Mouse (Mus musculus) gastrocnemius, adult 8-10 months (tissue): ENCODE data around the gene Creb3. TPM values are rescaled to one million over a fixed set of nuclear protein-coding genes. Genes with fewer than 3 reads are reported as not detected.

Experiments used
- total RNA-seq, 4 experiments: library from RNA; stranded (reverse); gene quantifications; 2 replicates each; pipeline ENCODE4 v1.2.4; 2022

Creb3 gene
- total RNA-seq, 4 experiments from 2014 or later = 36.3 to 47.6 (median 41.3) TPM

Other genes starting within 250 kb of the Creb3 start
- 10 to 100 TPM; 21.5 to 25.4 (median 23.3) TPM for gene Rusc2, start 180.4 kb upstream of the Creb3 start, total RNA-seq
- gene Fam166b, start 133.2 kb upstream of the Creb3 start, total RNA-seq = not detected
- 10 to 100 TPM; 53.4 to 69.3 (median 59.4) TPM for gene Tesk1, start 120.4 kb upstream of the Creb3 start, total RNA-seq
- gene Cd72, start 107.7 kb upstream of the Creb3 start, total RNA-seq = not detected
- gene Sit1, start 78.6 kb upstream of the Creb3 start, total RNA-seq = not detected
- gene Ccdc107, start 69.4 kb upstream of the Creb3 start, total RNA-seq = 10 to 100 TPM; 19.2 to 34.9 (median 25.5) TPM
- not detected for gene Arhgef39, start 62.6 kb upstream of the Creb3 start, total RNA-seq
- gene Car9, start 55.4 kb upstream of the Creb3 start, total RNA-seq = 1 to 10 TPM; 3.2 to 8.8 (median 3.8) TPM
- 1,000 to 10,000 TPM; 3,728 to 5,173 (median 4,676) TPM for gene Tpm2, start 38.6 kb upstream of the Creb3 start, total RNA-seq
- gene Tln1, start 359 bp downstream of the Creb3 start, total RNA-seq = 10 to 100 TPM; 52.5 to 57.4 (median 56.6) TPM
- 10 to 100 TPM; 22.8 to 26.9 (median 23.5) TPM for gene Rgp1, start 16.4 kb downstream of the Creb3 start, total RNA-seq
- 1 to 10 TPM; 3.8 to 4.4 (median 4.2) TPM for gene Gba2, start 16.5 kb downstream of the Creb3 start, total RNA-seq
- gene Msmp, start 22.2 kb downstream of the Creb3 start, total RNA-seq = not detected
- 10 to 100 TPM; 31.1 to 40.6 (median 32.6) TPM for gene Npr2, start 69.6 kb downstream of the Creb3 start, total RNA-seq
- not detected for gene Spag8, start 91.3 kb downstream of the Creb3 start, total RNA-seq
- gene Hint2, start 94.1 kb downstream of the Creb3 start, total RNA-seq = 10 to 100 TPM; 46.4 to 48.6 (median 47.3) TPM
- 10 to 100 TPM in 2 of 4 experiments, 1 to 10 TPM in 2; 9.5 to 14.4 (median 10.4) TPM for gene Tmem8b, start 106.6 kb downstream of the Creb3 start, total RNA-seq
- under 1 TPM in 3 of 4 experiments, not detected in 1; 0.07 to 0.12 (median 0.11) TPM for gene Fam221b, start 106.8 kb downstream of the Creb3 start, total RNA-seq
- not detected for gene Olfr70, start 138.5 kb downstream of the Creb3 start, total RNA-seq
- not detected for gene Olfr71, start 147.9 kb downstream of the Creb3 start, total RNA-seq
- gene Hrct1, start 164.9 kb downstream of the Creb3 start, total RNA-seq = 1 to 10 TPM in 3 of 4 experiments, under 1 TPM in 1; 0.73 to 2.9 (median 1.7) TPM
- gene Spaar, start 167.7 kb downstream of the Creb3 start, total RNA-seq = 1 to 10 TPM in 1 of 4 experiments, under 1 TPM in 3; 0.77 to 1.5 (median 0.91) TPM
- not detected for gene Olfr159, start 208.7 kb downstream of the Creb3 start, total RNA-seq